Mouse (Mus musculus) intestine, postnatal 0 days (tissue): ENCODE measurements at regions not wholly inside any gene's neighbourhood (a gene's known extent, or its start where the extent isn't known, plus 50 kb on each side); places are given as distances from the start of the nearest gene placed in this dataset.

Source experiments
- ATAC-seq: fragments of 200-750 bp; cut with Nextera tagmentation; 2 replicates; pipeline ENCODE4 v1.8.0; 2017; ENCODE audit warnings: mild to moderate bottlenecking, moderate TSS enrichment, moderate library complexity
- H3K27ac ChIP-seq: fragments of 300-500 bp; sonication (generic); 2 replicates; pipeline ENCODE4 v1.5.1; 2014; ENCODE audit warnings: mild to moderate bottlenecking, low read depth, low read length, moderate library complexity
- H3K27me3 ChIP-seq: fragments of 300-500 bp; sonication (generic); replicated peaks from 2 replicates; pipeline ENCODE4 v1.6.1; 2014; ENCODE audit warnings: low read length, mixed read lengths; ENCODE audit not compliant: control insufficient read depth, insufficient read depth
- H3K36me3 ChIP-seq: fragments of 300-500 bp; sonication (generic); 2 replicates; pipeline ENCODE4 v1.6.1; 2014; ENCODE audit warnings: mild to moderate bottlenecking, moderate library complexity; ENCODE audit not compliant: control insufficient read depth, insufficient read depth
- H3K4me1 ChIP-seq: fragments of 300-500 bp; sonication (generic); replicated peaks from 2 replicates; pipeline ENCODE4 v1.6.1; 2014; ENCODE audit warnings: antibody characterized with exemption, low read length, mixed read lengths; ENCODE audit not compliant: control insufficient read depth, insufficient read depth
- H3K4me2 ChIP-seq: fragments of 300-500 bp; sonication (generic); replicated peaks from 2 replicates; pipeline ENCODE4 v1.6.1; 2014; ENCODE audit warnings: low read depth, mild to moderate bottlenecking, moderate library complexity
- H3K4me3 ChIP-seq: fragments of 300-500 bp; sonication (generic); 2 replicates; pipeline ENCODE4 v1.5.1; 2014; ENCODE audit warnings: low read depth, low read length
- H3K9ac ChIP-seq: fragments of 300-500 bp; sonication (generic); 2 replicates; pipeline ENCODE4 v1.6.1; 2014; ENCODE audit warnings: mild to moderate bottlenecking, low read depth, low read length
- H3K9me3 ChIP-seq: fragments of 300-500 bp; sonication (generic); 2 replicates; pipeline ENCODE4 v1.6.1; 2016; ENCODE audit warnings: mixed run types; ENCODE audit not compliant: control insufficient read depth
- CTCF ChIP-seq: sonication (generic); IDR thresholded peaks from 2 replicates; pipeline ENCODE4 v1.5.1; 2016; ENCODE audit warnings: low read depth, mild to moderate bottlenecking, control low read depth, antibody characterized with exemption, moderate library complexity
- WGBS: fragments of 180-500 bp; shearing (Covaris S2); extraction: QIAGEN DNeasy Blood & Tissue Kit; methylation state at CpG from one replicate; pipeline ENCODE4 v1.1.7; 2014; 5-methylcytosine and 5-hydroxymethylcytosine counted together

DNA sequence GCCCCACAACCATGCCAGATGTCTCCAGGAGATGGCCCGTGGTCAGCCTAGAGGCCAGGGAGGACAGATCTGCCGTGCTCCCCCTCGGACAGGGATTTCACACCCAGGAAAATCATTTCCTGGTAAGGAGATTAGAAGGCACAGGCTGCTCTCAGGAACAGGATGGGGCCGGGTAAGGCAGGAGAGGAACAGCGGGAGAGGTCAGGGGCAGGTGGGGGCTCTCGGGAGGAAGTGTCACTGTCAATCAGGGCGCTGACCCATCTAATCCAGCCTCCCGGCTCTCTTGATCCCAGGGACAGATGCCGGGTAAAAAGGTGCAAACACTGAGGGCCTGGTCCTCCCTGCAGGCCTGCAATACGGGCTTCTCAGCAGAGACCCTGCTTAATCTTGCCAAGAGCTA lies 183.6 kb downstream of the Inhbb start:
- H3K9ac ChIP-seq: no peak overlapping the region
- no peaks in the 10 kb centered on the region for H3K4me1 ChIP-seq
- WGBS: 36% methylated on average over 10 of the region's 10 CpGs

DNA sequence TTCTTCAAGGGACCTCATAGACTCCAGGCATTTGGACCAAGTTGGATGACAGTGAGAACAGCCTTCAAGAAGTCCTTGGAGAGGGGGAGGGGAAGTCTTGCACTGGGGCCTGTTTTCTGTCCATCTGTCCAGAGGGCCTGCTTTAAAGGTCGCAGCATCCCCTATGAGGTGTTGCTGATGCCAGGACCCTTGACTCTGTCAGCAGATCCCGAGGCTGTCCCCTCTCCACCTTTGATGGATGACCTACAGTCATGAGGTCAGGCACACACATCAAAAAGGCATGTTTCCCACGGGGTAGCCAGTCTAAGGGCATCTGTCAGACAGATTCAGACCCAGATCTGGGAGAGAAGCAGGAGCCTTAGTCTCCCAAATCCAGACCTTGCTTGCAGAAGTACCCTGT lies 183.4 kb upstream of the Gli2 start:
- Histone ChIP-seq H3K9me3 (no peaks in the 10 kb centered on the region), H3K4me3 (no peak overlapping the region), H3K27ac (no peak overlapping the region), H3K4me1 (no peaks in the 10 kb centered on the region), H3K9ac (no peak overlapping the region), H3K27me3 (no peaks in the 10 kb centered on the region), H3K4me2 (no peak overlapping the region), H3K36me3 (no peaks in the 10 kb centered on the region)
- TF ChIP-seq CTCF: no peak
- WGBS: 51% methylated on average over 3 of the region's 3 CpGs
- ATAC-seq: no peak

More for the DNA sequence above, 183.6 kb downstream of the Inhbb start:
- no peak overlapping the region for H3K4me2 ChIP-seq
- no peak overlapping the region for H3K4me3 ChIP-seq
- no peaks in the 10 kb centered on the region for H3K36me3 ChIP-seq
- no peaks in the 10 kb centered on the region for H3K9me3 ChIP-seq
- no peak overlapping the region for H3K27ac ChIP-seq
- H3K27me3 ChIP-seq: no peaks in the 10 kb centered on the region
- no peak for ATAC-seq
- TF ChIP-seq CTCF: no peak

DNA sequence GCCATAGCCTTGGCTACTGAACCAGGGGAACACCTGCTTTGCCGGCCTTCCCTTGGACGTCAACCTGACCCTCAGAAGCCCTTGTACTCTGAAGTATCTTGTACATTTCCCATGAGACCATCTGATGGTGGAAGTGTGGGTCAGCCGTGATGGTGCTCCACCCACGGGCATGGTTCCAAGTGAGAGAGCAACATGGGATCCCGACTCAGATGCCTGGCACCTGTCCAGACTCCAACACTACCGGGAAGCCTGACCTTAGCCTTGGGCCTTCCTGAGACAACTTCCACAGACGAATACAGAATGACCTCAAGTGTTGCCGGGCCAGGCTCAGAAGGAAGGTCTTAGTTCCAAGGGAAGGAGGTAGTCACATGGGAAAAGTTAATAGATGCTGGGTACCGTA lies 181.0 kb upstream of the Gli2 start:
- Histone ChIP-seq H3K4me2 (no peak overlapping the region), H3K9me3 (no peaks in the 10 kb centered on the region), H3K27ac (no peak overlapping the region), H3K36me3 (no peaks in the 10 kb centered on the region), H3K4me1 (no peaks in the 10 kb centered on the region), H3K27me3 (no peaks in the 10 kb centered on the region), H3K4me3 (no peak overlapping the region), H3K9ac (no peak overlapping the region)
- 79% methylated on average over 9 of the region's 9 CpGs for WGBS
- TF ChIP-seq CTCF: no peak
- ATAC-seq: no peak

DNA sequence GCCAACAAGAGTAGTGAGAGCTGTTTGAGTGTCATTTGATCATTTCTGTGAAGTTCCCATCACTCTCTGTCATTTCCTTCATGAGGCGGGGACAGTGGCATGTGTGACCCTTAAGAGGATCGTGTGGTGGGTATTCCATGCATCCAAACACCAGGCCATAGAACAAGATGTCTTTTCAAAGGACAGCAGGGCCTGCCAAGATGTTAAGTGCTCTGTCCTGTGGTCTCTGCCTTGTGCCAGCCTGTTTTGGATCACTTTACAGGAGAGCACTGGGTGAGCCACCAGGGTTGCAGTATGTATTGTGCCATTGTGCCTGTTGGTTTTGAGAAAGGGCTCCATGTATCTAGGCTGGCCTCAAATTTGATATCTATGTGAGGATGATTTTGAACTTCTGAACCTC lies 173.6 kb upstream of the Gli2 start:
- Histone ChIP-seq H3K36me3 (no peaks in the 10 kb centered on the region), H3K27me3 (no peaks in the 10 kb centered on the region), H3K27ac (no peak overlapping the region), H3K9me3 (no peaks in the 10 kb centered on the region), H3K4me1 (no peaks in the 10 kb centered on the region), H3K4me3 (no peak overlapping the region), H3K4me2 (no peak overlapping the region), H3K9ac (no peak overlapping the region)
- no peak for ATAC-seq
- no peak for TF ChIP-seq CTCF
- WGBS: 87% methylated on average over 2 of the region's 2 CpGs

DNA sequence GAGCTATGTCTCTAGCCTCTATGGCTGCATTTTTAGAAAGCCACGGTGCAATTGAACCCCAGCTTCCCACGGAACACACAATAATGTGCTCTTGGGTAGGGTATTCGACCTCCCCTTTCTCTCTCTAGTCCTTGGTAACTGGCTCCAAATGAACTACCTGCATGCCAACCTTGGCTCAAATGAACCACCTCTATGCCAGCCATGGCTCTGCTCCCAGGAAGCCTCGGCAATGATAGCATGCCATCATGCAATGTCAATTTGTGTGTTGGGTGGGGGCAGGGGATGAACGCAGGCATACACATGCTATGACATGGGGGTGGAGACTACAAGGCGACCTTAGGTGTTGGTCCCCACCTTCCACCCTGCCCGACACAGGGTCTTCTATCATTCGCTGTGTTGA lies 170.5 kb upstream of the Gli2 start:
- no peak for TF ChIP-seq CTCF
- H3K4me1 ChIP-seq: no peaks in the 10 kb centered on the region
- no peak overlapping the region for H3K27ac ChIP-seq
- ATAC-seq: no peak
- H3K4me3 ChIP-seq: no peak overlapping the region
- no peak overlapping the region for H3K9ac ChIP-seq
- no peaks in the 10 kb centered on the region for H3K9me3 ChIP-seq
- 87% methylated on average over 8 of the region's 8 CpGs for WGBS
- no peaks in the 10 kb centered on the region for H3K36me3 ChIP-seq
- no peaks in the 10 kb centered on the region for H3K27me3 ChIP-seq
- no peak overlapping the region for H3K4me2 ChIP-seq

DNA sequence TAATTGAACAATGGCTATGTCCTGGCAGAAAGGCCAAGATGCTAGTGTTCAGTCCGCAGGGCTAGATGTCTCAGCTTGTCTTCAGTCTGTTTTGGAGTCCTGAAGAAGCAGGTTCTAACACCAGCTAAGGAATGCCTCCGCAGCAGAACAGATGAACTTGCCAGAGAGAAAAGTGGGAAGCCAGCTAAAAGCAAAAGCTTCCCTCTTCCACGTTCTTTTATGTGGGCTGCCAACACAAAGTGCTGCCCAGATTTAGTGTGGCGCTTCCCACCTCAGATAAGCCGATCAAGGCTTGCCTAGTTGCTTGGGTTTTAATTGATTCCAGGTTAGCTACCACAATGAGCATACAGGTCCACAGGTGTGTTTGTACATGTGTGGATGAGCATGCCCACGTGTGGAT lies 168.5 kb upstream of the Gli2 start:
- Histone ChIP-seq H3K4me3 (no peak overlapping the region), H3K36me3 (no peaks in the 10 kb centered on the region), H3K27me3 (no peaks in the 10 kb centered on the region), H3K4me2 (no peak overlapping the region), H3K9ac (no peak overlapping the region), H3K4me1 (no peaks in the 10 kb centered on the region), H3K9me3 (no peaks in the 10 kb centered on the region), H3K27ac (no peak overlapping the region)
- no peak for ATAC-seq
- WGBS: 84% methylated on average over 6 of the region's 6 CpGs
- no peak for TF ChIP-seq CTCF

DNA sequence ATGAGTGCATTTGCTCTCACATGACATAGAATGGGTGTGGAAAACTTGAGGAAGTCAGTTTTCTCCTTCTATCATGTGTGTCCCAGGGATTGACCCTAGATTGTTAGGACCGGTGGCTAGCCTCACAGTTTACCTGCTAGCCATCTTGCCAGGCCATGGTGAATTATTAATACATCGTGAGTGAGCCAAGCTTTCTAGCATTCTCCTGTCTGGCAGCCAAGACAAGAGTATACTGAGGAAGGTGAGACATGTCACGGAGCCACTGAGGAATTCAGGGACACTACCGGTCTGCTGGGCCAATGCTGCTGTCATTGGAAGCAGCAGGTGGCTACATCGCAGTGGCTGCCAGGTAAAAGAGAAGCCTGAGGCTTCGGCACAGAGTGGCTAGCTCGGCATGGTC lies 167.6 kb upstream of the Gli2 start:
- TF ChIP-seq CTCF: no peak
- no peak for ATAC-seq
- Histone ChIP-seq H3K27me3 (no peaks in the 10 kb centered on the region), H3K9ac (no peak overlapping the region), H3K4me3 (no peak overlapping the region), H3K4me1 (no peaks in the 10 kb centered on the region), H3K4me2 (no peak overlapping the region), H3K9me3 (no peaks in the 10 kb centered on the region), H3K36me3 (no peaks in the 10 kb centered on the region), H3K27ac (no peak overlapping the region)
- WGBS: 82% methylated on average over 7 of the region's 7 CpGs
